Mouse (Mus musculus) frontal cortex, adult (tissue): Measurements from ENCODE around the gene Nanos2.

Source experiments
- ATAC-seq: cut with Nextera tagmentation; 2 replicates; pipeline ENCODE4 v1.9.2; 2017; ENCODE audit warnings: mild to moderate bottlenecking, moderate library complexity, mixed read lengths; ENCODE audit not compliant: low TSS enrichment

The Nanos2 gene

GRCm38 (mm10) chr7:18987100-18987499 is at the start of gene Nanos2:
Nanos2 (plus strand) TSS chr7:18987400.
- no peak for ATAC-seq

- ATAC-seq, result peak; percentile 75
Observed at GRCm38 (mm10) chr7:18942376-18942775, 44.8 kb upstream of the Nanos2 start.

- no peak for ATAC-seq
Observed at GRCm38 (mm10) chr7:18942815-18943214, 44.4 kb upstream of the Nanos2 start.

- no peak for ATAC-seq
Observed at GRCm38 (mm10) chr7:18948151-18948550, 39.0 kb upstream of the Nanos2 start.

GRCm38 (mm10) chr7:18949781-18950522 is 37.2 kb upstream of the Nanos2 start:
- ATAC-seq, result peak; percentile 59

- ATAC-seq, result no peak
Observed at GRCm38 (mm10) chr7:18950523-18951315, 36.5 kb upstream of the Nanos2 start.

GRCm38 (mm10) chr7:18951397-18951796 is 35.8 kb upstream of the Nanos2 start:
- no peak for ATAC-seq

DNA sequence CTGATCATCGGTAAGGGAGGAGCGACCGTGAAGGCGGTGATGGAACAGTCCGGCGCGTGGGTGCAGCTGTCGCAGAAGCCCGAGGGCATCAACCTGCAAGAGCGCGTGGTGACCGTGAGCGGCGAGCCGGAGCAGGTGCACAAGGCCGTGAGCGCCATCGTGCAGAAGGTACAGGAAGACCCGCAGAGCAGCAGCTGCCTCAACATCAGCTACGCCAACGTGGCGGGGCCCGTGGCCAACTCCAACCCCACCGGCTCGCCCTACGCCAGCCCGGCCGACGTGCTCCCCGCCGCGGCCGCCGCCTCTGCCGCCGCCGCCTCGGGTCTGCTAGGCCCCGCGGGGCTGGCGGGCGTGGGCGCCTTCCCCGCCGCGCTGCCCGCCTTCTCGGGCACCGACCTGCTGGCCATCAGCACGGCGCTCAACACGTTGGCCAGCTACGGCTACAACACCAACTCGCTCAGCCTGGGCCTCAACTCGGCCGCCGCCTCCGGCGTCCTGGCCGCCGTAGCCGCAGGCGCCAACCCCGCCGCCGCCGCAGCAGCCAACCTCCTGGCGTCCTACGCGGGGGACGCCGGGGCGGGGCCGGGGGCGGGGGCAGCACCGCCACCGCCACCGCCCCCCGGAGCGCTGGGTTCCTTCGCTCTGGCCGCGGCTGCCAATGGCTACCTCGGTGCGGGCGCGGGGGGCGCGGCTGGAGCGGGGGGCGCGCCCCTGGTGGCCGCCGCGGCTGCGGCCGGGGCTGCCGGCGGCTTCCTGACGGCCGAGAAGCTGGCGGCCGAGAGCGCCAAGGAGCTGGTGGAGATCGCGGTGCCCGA is 29.4 kb upstream of the Nanos2 start:
- ATAC-seq, result peak; percentile 48

DNA sequence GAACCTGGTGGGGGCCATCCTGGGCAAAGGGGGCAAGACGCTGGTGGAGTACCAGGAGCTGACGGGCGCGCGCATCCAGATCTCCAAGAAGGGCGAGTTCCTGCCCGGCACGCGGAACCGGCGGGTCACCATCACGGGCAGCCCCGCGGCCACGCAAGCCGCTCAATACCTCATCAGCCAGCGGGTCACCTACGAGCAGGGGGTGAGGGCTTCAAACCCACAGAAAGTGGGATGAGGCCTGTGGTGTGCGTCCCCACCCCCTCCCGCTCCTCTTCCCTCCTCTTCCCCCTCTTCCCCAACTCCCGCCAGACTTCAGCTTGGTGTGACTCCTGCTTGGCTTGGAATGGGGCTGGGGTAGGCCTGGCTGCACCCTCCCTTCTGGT is 28.8 kb upstream of the Nanos2 start:
- no peak for ATAC-seq

GRCm38 (mm10) chr7:18959446-18959845 is 27.8 kb upstream of the Nanos2 start:
- no peak for ATAC-seq

DNA sequence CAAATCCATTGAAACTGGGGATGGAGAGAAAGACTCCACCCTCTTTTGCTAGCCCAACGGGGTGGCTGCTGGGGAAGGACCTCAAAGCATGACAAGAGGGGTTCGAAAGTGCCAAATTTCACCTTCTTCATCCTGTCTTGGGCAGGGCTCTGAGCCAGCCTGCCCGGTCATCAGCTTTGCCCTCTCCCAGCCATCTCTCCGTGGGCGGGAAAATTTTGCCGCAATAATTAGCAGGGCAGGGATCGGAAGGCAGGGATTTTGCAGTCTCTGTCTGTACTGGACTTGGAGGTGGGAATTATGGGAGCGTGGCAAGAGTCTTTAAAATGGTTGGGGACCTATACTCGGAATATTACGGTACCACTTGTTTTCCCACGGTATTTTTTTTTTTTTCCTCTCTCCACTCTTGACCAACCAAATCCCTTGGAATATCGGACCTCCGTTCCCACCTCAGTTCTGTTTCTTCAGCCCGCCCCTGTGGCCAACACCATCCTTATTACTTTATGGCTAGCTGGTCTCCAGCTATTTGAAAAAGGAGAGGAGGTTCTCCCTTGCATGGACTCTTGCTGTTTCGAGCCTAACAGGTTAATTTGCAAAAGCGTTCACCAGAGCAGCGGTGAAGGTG is 24.9 kb upstream of the Nanos2 start:
- ATAC-seq, result no peak

DNA sequence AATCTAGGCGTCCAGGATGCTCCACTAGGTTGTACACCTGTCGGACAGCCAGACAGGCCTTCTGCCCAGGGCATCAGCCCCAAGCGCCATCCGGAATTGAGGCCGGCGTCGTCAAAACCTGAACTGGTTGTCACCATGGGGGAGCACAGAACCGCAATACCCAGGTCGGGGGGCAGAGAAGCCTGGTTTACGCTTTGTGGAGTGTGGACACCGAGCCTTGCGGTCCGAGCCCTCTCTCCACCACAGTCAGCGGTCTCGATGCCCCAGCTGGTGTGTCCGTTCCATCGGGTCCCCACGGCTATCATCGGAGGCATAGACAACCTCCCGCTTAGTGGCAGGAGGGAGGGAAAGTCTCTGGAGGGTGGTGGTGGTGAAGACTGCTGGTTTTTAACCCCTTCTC is 24.4 kb upstream of the Nanos2 start:
- ATAC-seq, result no peak

DNA sequence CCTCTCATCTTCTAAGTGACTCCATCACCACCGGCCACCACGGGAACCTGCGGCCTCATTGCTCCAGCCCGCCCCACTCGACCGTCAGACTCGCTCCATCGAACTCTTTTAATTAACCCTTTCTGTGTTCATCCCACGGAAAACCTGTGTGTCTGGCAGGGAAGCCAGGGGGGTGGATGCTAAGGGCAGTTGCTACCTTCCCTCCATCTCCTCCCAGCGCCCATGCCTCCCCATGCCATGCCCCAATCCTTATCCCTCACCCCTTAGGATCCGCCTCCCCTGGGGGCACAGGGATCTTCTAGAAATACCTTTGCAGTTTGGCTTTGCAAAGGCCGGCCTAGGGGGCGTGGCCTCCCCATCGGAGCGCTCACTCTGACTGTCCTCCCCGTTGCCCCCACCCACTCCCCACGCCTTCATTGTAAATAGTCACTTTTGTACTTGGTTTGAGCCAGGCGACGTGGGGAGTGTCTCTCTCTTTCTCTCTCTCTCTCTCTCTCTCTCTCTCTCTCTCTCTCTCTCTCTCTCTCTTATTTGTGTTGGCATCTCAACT is 23.8 kb upstream of the Nanos2 start:
- no peak for ATAC-seq

DNA sequence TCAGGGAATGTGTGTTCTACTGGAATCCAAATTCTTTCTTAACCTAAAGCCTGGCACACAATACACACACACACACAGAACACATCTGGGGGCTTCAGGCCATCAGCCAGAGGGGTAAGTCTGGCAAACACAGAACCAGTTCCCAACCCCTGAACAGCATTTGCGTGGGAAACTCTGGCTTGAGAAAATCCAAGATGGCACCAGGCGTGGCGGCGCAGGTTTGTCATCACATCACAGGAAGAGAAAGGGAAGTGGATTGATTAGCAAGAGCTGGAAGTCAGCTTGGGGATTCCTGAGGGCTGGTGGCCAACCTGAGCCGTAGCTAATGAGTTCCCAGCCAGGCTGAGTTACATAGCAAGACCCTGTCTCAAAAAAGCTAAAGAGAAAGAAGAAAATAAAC is 21.9 kb upstream of the Nanos2 start:
- ATAC-seq, result no peak

GRCm38 (mm10) chr7:18967603-18968002 is 19.6 kb upstream of the Nanos2 start:
- ATAC-seq, result peak; percentile 72; the same call in 1 of the 2 replicates

GRCm38 (mm10) chr7:18970956-18971355 is 16.2 kb upstream of the Nanos2 start:
- ATAC-seq, result no peak

GRCm38 (mm10) chr7:18978381-18978780 is 8.8 kb upstream of the Nanos2 start:
- ATAC-seq, result no peak

DNA sequence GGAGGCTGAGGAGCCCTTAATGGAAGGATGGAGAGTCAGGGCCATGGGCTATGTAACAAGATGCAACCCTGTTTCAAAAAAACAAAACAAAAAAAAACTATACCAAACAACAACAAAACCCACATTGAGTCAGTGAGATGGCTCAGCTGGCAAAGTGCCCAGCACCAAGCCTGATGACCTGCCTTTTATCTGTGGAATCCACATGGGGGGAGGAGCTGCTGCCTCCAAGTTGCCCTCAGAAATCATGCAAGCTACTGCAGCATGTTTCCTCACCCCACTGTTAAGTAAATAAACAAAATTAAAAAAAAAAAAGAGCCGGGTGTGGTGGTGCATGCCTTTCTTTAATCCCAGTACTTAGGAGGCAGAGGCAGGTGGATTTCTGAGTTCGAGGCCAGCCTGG is 697 bp upstream of the Nanos2 start:
- no peak for ATAC-seq

DNA sequence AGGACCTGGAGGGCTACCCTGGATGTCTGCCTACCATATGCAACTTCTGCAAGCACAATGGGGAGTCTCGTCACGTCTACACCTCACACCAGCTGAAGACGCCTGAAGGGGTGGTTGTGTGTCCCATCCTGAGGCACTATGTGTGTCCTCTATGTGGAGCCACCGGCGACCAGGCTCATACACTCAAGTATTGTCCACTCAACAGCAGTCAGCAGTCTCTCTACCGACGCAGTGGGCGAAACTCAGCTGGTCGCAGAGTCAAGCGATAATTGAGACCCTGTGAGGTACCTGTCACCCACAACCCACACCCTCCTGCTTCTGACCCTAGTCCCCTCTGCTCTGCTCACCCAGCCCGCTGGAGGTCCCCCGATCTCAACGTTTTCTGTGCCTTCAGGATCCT is 547 bp downstream of the Nanos2 start:
- ATAC-seq, result no peak

GRCm38 (mm10) chr7:18988780-18989179 is 1.6 kb downstream of the Nanos2 start:
- ATAC-seq, result no peak

DNA sequence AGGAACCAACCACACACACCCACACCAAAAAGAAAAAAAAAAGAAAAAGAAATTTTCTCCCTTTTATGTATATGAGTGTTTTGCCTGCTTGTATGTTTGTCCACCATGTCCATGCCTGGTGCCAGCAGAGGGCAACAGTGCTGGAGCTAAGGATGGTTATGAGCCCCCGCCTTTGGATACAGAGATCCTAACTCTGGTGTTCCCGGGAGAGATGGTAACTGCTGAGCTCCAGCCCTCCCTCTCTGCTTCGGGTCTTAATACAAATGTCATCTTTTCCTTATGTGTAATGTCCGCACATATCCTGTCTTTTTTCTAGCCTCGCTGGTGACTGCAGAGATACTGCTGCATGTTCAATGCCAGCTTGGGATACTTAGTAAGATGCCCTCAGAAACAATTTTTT is 2.8 kb downstream of the Nanos2 start:
- ATAC-seq, result no peak
